Mouse (Mus musculus) lung, adult 2 months (tissue): ENCODE measurements at regions not wholly inside any gene's neighbourhood (a gene's known extent, or its start where the extent isn't known, plus 50 kb on each side); places are given as distances from the start of the nearest gene placed in this dataset.

ENCODE experiments used
- CTCF ChIP-seq: fragments of 200-500 bp; IDR thresholded peaks from 2 replicates; pipeline ENCODE4 v1.5.1; 2011; ENCODE audit warnings: mild to moderate bottlenecking, low read length, control low read depth; ENCODE audit not compliant: insufficient read depth
- POLR2A ChIP-seq: fragments of 200-500 bp; IDR thresholded peaks from 2 replicates; pipeline ENCODE4 v1.6.1; 2011; ENCODE audit warnings: low read depth, mild to moderate bottlenecking, control low read depth, low read length, borderline replicate concordance; ENCODE audit errors: extremely low read depth

DNA sequence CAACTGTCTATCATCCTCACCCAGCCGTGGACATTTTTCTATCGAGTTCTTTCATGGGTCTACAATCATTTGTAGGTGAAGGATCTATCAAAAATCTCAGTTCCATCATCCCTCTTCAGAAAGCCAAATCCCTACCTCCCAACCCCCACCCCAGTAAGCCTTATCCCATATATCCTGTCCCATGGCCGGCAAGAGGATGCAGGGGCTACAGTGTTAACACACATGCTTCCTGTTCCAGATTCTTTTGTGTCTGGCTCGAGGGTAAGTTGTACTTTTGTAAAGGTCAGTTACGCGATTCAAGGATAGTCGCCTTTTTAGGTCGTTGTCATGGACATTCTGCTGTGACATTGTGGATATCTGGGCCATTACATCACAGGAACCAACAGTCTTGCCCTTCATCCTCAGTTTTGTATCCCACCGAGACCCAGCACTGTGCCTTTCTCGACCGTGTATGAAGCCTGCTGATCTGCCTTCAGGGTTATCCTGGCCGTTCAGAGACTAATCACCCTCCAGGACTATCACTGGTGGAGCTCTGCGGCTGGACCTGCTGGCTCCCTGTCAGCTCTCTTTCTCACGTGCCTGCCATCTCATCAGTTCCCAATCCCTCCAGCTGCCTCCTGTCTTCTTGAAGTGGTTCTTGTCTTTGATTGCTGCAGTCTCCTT lies 193.8 kb downstream of the Trim29 start:
- TF ChIP-seq CTCF: no peak
- TF ChIP-seq POLR2A: no peak
